Mouse (Mus musculus) lung, embryonic 16.5 days (tissue): Measurements from ENCODE around the gene Dand5. TPM values are rescaled to one million over a fixed set of nuclear protein-coding genes. Genes with fewer than 3 reads are reported as not detected.

Experiments
- ATAC-seq: fragments of 200-750 bp; cut with Nextera tagmentation; 2 replicates; pipeline ENCODE4 v1.8.0; 2017; ENCODE audit warnings: low read depth, mild to moderate bottlenecking, moderate library complexity
- H3K27ac ChIP-seq: fragments of 300-500 bp; sonication (generic); 2 replicates; pipeline ENCODE4 v1.5.1; 2014; ENCODE audit warnings: mild to moderate bottlenecking, control low read depth, low read length
- H3K27me3 ChIP-seq: fragments of 300-500 bp; sonication (generic); 2 replicates; pipeline ENCODE4 v1.6.1; 2014; ENCODE audit warnings: low read depth, low read length, mixed read lengths; ENCODE audit not compliant: control insufficient read depth, insufficient read depth
- H3K36me3 ChIP-seq: fragments of 300-500 bp; sonication (generic); 2 replicates; pipeline ENCODE4 v1.6.1; 2014; ENCODE audit warnings: low read length; ENCODE audit not compliant: control insufficient read depth, insufficient read depth
- H3K4me1 ChIP-seq: fragments of 300-500 bp; sonication (generic); replicated peaks from 2 replicates; pipeline ENCODE4 v1.6.1; 2014; ENCODE audit warnings: low read length, mixed read lengths; ENCODE audit not compliant: control insufficient read depth, insufficient read depth
- H3K4me2 ChIP-seq: fragments of 300-500 bp; sonication (generic); 2 replicates; pipeline ENCODE4 v1.6.1; 2014; ENCODE audit warnings: low read depth, low read length, control low read depth
- H3K4me3 ChIP-seq: fragments of 300-500 bp; sonication (generic); 2 replicates; pipeline ENCODE4 v1.5.1; 2014; ENCODE audit warnings: mild to moderate bottlenecking, low read length, control low read depth
- H3K9ac ChIP-seq: fragments of 300-500 bp; sonication (generic); 2 replicates; pipeline ENCODE4 v1.6.1; 2014; ENCODE audit warnings: low read length, control low read depth
- H3K9me3 ChIP-seq: fragments of 300-500 bp; sonication (generic); 2 replicates; pipeline ENCODE4 v1.6.1; 2016; ENCODE audit warnings: low read length; ENCODE audit not compliant: control insufficient read depth
- WGBS: fragments of 180-500 bp; shearing (Covaris S2); extraction: QIAGEN DNeasy Blood & Tissue Kit; methylation state at CpG from one replicate; pipeline ENCODE4 v1.1.7; 2014; 5-methylcytosine and 5-hydroxymethylcytosine counted together
- polyA plus RNA-seq: library from polyadenylated mRNA; unstranded; fragments of >200 nt; fragmentation: Nextera tagmentation; extraction: Ambion mirVana; gene quantifications from 2 replicates; pipeline ENCODE4 v1.2.1, GENCODE M21; 2015

Dand5 gene
- 6.3 and 6.5 TPM in 2 replicates for polyA plus RNA-seq

- H3K36me3 ChIP-seq = no peaks in the 10 kb centered on the region
- no peak within 1 kb of the TSS for H3K4me3 ChIP-seq
- ATAC-seq = no peak
- H3K27ac ChIP-seq = no peak within 1 kb of the TSS
- no peaks in the 10 kb centered on the region for H3K27me3 ChIP-seq
- peak within 1 kb of the TSS; percentile 39; the same call in 1 of the 2 replicates for H3K4me2 ChIP-seq
- 39% methylated on average over 3 of the region's 3 CpGs for WGBS
- H3K4me1 ChIP-seq = no peaks in the 10 kb centered on the region
- no peaks in the 10 kb centered on the region for H3K9me3 ChIP-seq
- H3K9ac ChIP-seq = no peak within 1 kb of the TSS
These were observed at the start of gene Dand5 for GRCm38 (mm10) chr8:84822723-84823122. Gene Dand5 (minus strand): TSS chr8:84822823.

- Histone ChIP-seq H3K4me2 (peak within 1 kb of the TSS; percentile 99), H3K4me1 (peaks cover 11% of the 10 kb centered on the region), H3K9ac (peak within 1 kb of the TSS; percentile 75), H3K9me3 (no peaks in the 10 kb centered on the region), H3K36me3 (peaks cover 18% of the 10 kb centered on the region), H3K27ac (no peak within 1 kb of the TSS), H3K4me3 (peak within 1 kb of the TSS; percentile 57), H3K27me3 (no peaks in the 10 kb centered on the region)
- WGBS = 12% methylated on average over 41 of the region's 46 CpGs
- ATAC-seq = peak; percentile 83
These were observed 49.0 kb upstream of the Dand5 start, which contains the start of gene Syce2 for GRCm38 (mm10) chr8:84871376-84872308. Gene Syce2 (plus strand): TSS chr8:84872111.

GRCm38 (mm10) chr8:84856864-84857441 is 34.3 kb upstream of the Dand5 start, which contains the start of gene Farsa:
Gene Farsa (plus strand): TSS chr8:84856989.
- H3K4me1 ChIP-seq = peaks cover 11% of the 10 kb centered on the region
- peak; percentile 96 for ATAC-seq
- peaks cover 14% of the 10 kb centered on the region for H3K36me3 ChIP-seq
- H3K4me2 ChIP-seq = peak within 1 kb of the TSS; percentile 93
- H3K9me3 ChIP-seq = no peaks in the 10 kb centered on the region
- peak within 1 kb of the TSS; percentile 87 for H3K9ac ChIP-seq
- H3K27ac ChIP-seq = peak within 1 kb of the TSS; percentile 69
- H3K27me3 ChIP-seq = no peaks in the 10 kb centered on the region
- under 1% methylated on average over 39 of the region's 39 CpGs for WGBS
- H3K4me3 ChIP-seq = peak within 1 kb of the TSS; percentile 79

- no peak overlapping the region for H3K4me2 ChIP-seq
- H3K4me1 ChIP-seq = peaks cover 11% of the 10 kb centered on the region
- ATAC-seq = peak; percentile 20; the same call in 1 of the 2 replicates
- H3K9me3 ChIP-seq = no peaks in the 10 kb centered on the region
- peaks cover 10% of the 10 kb centered on the region for H3K36me3 ChIP-seq
- no peak overlapping the region for H3K4me3 ChIP-seq
- H3K27ac ChIP-seq = no peak overlapping the region
- no peak overlapping the region for H3K9ac ChIP-seq
- no peaks in the 10 kb centered on the region for H3K27me3 ChIP-seq
- 93% methylated on average over 3 of the region's 3 CpGs for WGBS
These were observed 33.8 kb upstream of the Dand5 start for GRCm38 (mm10) chr8:84856434-84856833.

GRCm38 (mm10) chr8:84847684-84848435 is 25.2 kb upstream of the Dand5 start:
- H3K4me2 ChIP-seq = peak overlapping the region; percentile 73
- H3K36me3 ChIP-seq = peaks cover 25% of the 10 kb centered on the region
- H3K4me3 ChIP-seq = peak overlapping the region; percentile 60
- H3K4me1 ChIP-seq = peaks cover 27% of the 10 kb centered on the region
- no peaks in the 10 kb centered on the region for H3K27me3 ChIP-seq
- peak overlapping the region; percentile 74 for H3K27ac ChIP-seq
- H3K9me3 ChIP-seq = no peaks in the 10 kb centered on the region
- ATAC-seq = no peak
- peak overlapping the region; percentile 73 for H3K9ac ChIP-seq
- 36% methylated on average over 6 of the region's 6 CpGs for WGBS

- H3K27me3 ChIP-seq = no peaks in the 10 kb centered on the region
- H3K36me3 ChIP-seq = peaks cover 34% of the 10 kb centered on the region
- H3K4me2 ChIP-seq = peak within 1 kb of the TSS; percentile 79
- H3K4me1 ChIP-seq = peaks cover 29% of the 10 kb centered on the region
- H3K9ac ChIP-seq = peak within 1 kb of the TSS; percentile 98
- H3K4me3 ChIP-seq = peak within 1 kb of the TSS; percentile 99
- H3K27ac ChIP-seq = peak within 1 kb of the TSS; percentile 88
- no peaks in the 10 kb centered on the region for H3K9me3 ChIP-seq
- WGBS = under 1% methylated on average over 54 of the region's 55 CpGs
- peak; percentile 99 for ATAC-seq
These were observed 24.3 kb upstream of the Dand5 start, which contains the start of gene Calr for GRCm38 (mm10) chr8:84846722-84847572. Gene Calr (minus strand): TSS chr8:84846934.

GRCm38 (mm10) chr8:84846094-84846721 is 23.6 kb upstream of the Dand5 start:
- H3K4me2 ChIP-seq = peak overlapping the region; percentile 79
- H3K9me3 ChIP-seq = no peaks in the 10 kb centered on the region
- H3K9ac ChIP-seq = peak overlapping the region; percentile 98
- peak overlapping the region; percentile 99 for H3K4me3 ChIP-seq
- peaks cover 39% of the 10 kb centered on the region for H3K36me3 ChIP-seq
- peak overlapping the region; percentile 88 for H3K27ac ChIP-seq
- under 1% methylated on average over 30 of the region's 30 CpGs for WGBS
- peaks cover 29% of the 10 kb centered on the region for H3K4me1 ChIP-seq
- H3K27me3 ChIP-seq = no peaks in the 10 kb centered on the region
- ATAC-seq = peak; percentile 20
